In the genomic region with DNA sequence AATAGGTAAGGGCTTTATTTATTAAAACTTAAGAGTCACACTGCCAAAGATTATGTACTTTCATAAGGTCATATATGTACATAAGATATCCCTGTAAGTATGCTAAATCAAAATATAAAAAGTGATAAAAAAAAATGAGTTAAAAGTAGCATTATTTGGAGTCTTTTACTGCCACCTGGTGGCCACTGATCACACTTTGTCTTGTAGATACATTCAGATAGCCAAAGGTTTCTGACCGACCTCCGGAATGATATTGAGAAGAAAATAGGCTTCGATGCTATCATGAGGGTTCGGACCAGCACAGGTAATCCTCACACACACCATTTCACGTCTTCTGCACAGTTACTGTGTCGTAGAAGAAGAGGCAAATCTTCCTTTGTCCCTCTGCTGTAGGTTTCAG, we compare ENCODE assay signal across 10 mouse cellular contexts. TPM values are rescaled to one million over a fixed set of nuclear protein-coding genes. Genes with fewer than 3 reads are reported as not detected.
DNase-seq lines count a peak whose midpoint lies in the region; ATAC-seq lines count a peak whose summit lies in the region.
"Had no signal": no experiment of that assay in that cellular context is flagged by ENCODE, and none has a peak within 500 bp of the region (broad histone marks: within the 10 kb centered on the region; RNA-seq: fewer than 3 reads in every experiment).

No protein-coding gene starts in this region.

- no peak overlapping the region for H3K27ac ChIP-seq in liver, embryonic 11.5 days (ENCODE audit: low read depth, low read length)

- no peak overlapping the region for H3K4me3 ChIP-seq in liver, embryonic 11.5 days (ENCODE audit: low read depth, low read length)
- H3K4me3 ChIP-seq: heart, embryonic 13.5 days; megakaryocyte, embryonic 14.5 days had no signal

- no peak overlapping the region for H3K4me2 ChIP-seq in liver, embryonic 11.5 days
- H3K4me2 ChIP-seq: heart, embryonic 13.5 days had no signal

- no peak overlapping the region for H3K9ac ChIP-seq in liver, embryonic 11.5 days (ENCODE audit: low read depth, low read length)
- H3K9ac ChIP-seq: heart, embryonic 13.5 days had no signal

- H3K27me3 ChIP-seq in liver, embryonic 11.5 days (replicated peaks; ENCODE audit: control insufficient read depth, insufficient read depth, low read length) = no peaks in the 10 kb centered on the region
- H3K27me3 ChIP-seq: heart, embryonic 13.5 days; megakaryocyte, embryonic 14.5 days had no signal

- 62% methylated on average over 6 of the region's 6 CpGs for WGBS in liver, embryonic 11.5 days

- peaks cover 7% of the 10 kb centered on the region; the same call in 1 of the 2 replicates for H3K36me3 ChIP-seq in liver, embryonic 11.5 days (ENCODE audit: control insufficient read depth, insufficient read depth, low read length)

- peak; percentile 33 for DNase-seq in cerebellum, adult 9-10 months
- no peak for DNase-seq in cerebellum, adult 9-11 months
- DNase-seq in liver (peak; percentile 42), R1 (ENCODE audit: low read depth, low spot score) (peak; percentile 63)
- DNase-seq in liver, embryonic 11.5 days (ENCODE audit: low spot score) = no peak
- DNase-seq in lung, postnatal 14 days = peak; percentile 66
- no peak for DNase-seq in Muller cell, postnatal 12 days (ENCODE audit: inconsistent ontology term)

- no peaks in the 10 kb centered on the region for H3K4me1 ChIP-seq in liver, embryonic 11.5 days (replicated peaks; ENCODE audit: control insufficient read depth, insufficient read depth, low read length)

- H3K9me3 ChIP-seq in liver, embryonic 11.5 days (ENCODE audit: control insufficient read depth, low read length) = no peaks in the 10 kb centered on the region
- H3K9me3 ChIP-seq: heart, embryonic 13.5 days; megakaryocyte, embryonic 14.5 days had no signal

- no peak for ATAC-seq in liver, embryonic 11.5 days (replicated peaks; ENCODE audit: low FRiP score)
- peak; percentile 54 for ATAC-seq in granulocyte monocyte progenitor cell, adult 5-6 weeks (replicated peaks; ENCODE audit: poor library complexity, severe bottlenecking)

RNA-seq across cellular contexts. Expression of a gene that starts 32.7 kb away (rescaled TPM):
- 17.9 and 18.2 TPM in 2 replicates for polyA plus RNA-seq in liver, embryonic 11.5 days (2014; fragmentation: Nextera tagmentation; extraction: Ambion mirVana)
- total RNA-seq in granulocyte monocyte progenitor cell, adult 5-6 weeks (2014; fragmentation: Nextera tagmentation) = 16.6 and 24.1 TPM in 2 replicates
- 20.7 and 21.7 TPM in 2 replicates for total RNA-seq in granulocyte monocyte progenitor cell, adult 5-6 weeks (2017)

Comparison
In these comparisons a context has a peak if more than half of its experiments do, and no peak if none do; other contexts are left out.
1. DNase-seq: peak in cerebellum, adult 9-10 months (single experiment), liver (single experiment), R1 (single experiment) and lung, postnatal 14 days (single experiment); none in cerebellum, adult 9-11 months (single experiment), liver, embryonic 11.5 days (single experiment) and Muller cell, postnatal 12 days (single experiment).